Mouse (Mus musculus) frontal cortex, adult 2 months (tissue): ENCODE data around the gene F2rl3. TPM values are rescaled to one million over a fixed set of nuclear protein-coding genes. Genes with fewer than 3 reads are reported as not detected.

Experiments
- DNase-seq, 2 experiments: peaks; one replicate each; pipeline ENCODE4 v3.0.0; 2022; ENCODE audit warnings: low spot score in 1 of 2; ENCODE audit errors: extremely low spot score in 1 of 2
- polyA plus RNA-seq: library from polyadenylated mRNA; depleted of rRNA; stranded (reverse); fragments of >200 nt; gene quantifications from 2 replicates; pipeline ENCODE4 v1.2.3, GENCODE M21; 2012; rRNA removed

The F2rl3 gene
- polyA plus RNA-seq, 1 experiment, result 0.42 TPM

DNA sequence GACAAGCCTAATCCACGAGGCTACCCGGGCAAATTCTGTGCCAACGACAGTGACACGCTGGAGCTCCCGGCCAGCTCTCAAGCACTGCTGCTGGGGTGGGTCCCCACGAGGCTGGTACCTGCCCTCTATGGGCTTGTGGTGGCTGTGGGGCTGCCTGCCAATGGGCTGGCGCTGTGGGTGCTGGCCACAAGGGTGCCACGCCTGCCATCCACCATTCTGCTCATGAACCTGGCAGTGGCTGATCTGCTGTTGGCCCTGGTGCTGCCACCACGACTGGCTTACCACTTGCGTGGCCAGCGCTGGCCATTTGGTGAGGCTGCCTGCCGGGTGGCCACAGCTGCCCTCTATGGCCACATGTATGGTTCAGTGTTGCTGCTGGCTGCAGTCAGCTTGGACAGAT is 626 bp downstream of the F2rl3 start:
- no peak for DNase-seq

DNA sequence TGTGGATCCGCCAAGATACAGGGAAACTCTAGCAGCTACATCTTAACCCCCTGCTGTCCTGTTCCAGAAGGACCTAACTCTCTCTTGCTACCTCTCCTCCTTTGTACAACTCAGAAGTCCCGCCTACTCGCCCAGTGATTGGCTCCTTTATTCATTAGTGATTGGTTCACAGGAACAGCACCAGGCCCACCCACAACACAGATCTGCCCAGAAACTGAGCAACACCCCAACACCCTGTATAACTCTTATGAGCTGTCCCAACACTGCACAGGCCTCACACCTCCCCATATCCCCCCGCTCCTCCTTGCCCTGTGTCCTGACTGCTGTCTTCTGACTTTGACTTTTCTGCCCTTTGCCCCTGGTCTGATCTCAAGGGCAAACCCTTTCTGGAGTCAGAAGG is 4.0 kb downstream of the F2rl3 start:
- DNase-seq, result no peak

DNA sequence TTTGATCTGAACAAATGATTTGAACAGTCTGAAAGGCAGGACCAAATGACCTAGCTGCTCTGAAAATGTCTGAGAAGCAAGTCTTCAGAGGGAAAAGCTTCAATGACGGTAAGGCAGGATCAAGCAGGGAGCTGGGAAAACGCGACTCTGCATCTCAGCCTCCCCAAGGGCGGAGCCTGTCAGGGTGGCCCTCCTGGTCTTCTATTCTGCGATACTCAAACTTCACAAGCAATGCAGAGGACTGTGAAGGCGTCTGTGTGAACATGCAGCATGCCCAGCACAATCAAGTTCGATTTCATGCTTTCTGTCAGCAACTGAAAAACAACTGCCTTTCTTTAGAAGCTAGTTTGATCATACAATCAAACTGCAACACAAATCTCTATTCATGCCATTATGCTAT is 5.1 kb downstream of the F2rl3 start:
- no peak for DNase-seq

DNA sequence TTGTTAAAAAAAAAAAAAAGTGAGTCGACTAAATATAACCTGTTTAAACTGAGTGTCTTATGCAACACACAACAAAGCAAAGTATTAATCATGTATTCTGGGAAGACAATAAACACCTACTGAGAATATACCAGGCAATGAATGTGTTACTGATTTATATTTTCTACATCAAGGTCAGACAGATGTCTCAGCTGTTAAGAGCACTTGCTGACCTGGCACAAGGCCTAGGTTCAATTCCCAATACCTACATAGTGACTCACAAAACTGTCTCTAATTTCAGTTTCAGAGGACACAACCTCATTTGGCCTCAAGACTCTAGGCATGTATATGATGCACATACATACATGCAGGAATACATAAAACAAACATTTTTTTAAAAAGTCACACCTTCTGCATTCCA is 16.1 kb downstream of the F2rl3 start:
- no peak for DNase-seq

DNA sequence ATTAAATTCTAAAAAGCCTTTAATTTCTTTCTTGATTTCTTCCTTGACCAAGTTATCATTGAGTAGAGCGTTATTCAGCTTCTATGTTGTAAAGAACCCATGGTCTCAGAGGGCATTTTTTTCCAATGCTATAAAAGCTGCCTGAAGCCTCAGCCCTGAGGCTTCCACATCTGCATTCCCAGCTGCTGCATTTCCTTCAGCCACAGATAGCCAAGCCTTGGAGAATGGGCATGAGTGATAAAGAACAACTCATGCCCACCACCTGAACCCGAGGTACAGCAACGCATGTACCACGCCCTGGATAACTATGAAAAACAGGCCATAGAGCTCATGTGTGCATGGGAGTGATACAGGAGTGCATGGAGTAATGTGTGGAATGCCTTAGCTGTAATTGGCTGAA is 19.0 kb downstream of the F2rl3 start:
- DNase-seq, result no peak

DNA sequence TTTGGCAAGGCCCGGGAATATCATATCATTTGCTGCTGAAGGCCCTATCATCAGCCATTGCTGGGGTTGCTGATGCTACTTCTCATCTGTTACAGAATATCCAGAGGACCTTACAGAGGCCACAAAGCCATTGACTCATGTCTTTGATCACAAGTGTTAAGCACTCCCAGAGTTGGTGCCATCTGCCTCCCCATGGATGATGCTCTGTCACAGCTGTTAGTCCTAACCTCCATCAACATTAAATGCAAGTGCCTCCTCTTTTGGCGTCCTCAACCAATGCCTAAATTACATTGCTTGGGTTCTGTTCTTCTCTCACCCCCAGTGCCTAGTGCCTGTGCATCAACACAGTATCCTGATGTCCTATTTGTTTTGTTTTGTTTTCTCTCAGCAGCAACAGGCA is 39.9 kb downstream of the F2rl3 start:
- no peak for DNase-seq

DNA sequence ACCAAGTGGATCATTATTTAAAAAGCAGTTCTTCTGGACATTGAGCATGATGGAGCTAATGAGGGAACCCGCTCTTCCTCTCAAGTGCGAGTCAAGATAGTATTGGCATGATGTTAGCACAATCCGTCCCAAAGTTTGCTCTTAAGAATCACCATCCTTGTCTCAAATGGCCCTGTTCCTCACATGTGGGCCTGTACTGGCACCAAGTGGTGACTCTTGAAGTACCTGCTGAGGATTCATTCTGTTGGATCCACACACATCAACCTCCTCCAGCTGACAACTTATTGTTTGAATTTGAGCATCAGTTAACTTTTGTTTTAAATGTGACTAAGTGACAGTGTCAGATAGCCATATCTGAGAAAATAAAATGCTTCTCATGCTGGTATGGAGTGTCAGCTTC is 51.0 kb downstream of the F2rl3 start:
- DNase-seq, result no peak

Other genes with a start within 250 kb of the F2rl3 start
- 7.9 and 9.0 TPM in 2 replicates for gene Med26, start 213.6 kb upstream of the F2rl3 start, polyA plus RNA-seq
- gene Smim7, start 190.8 kb upstream of the F2rl3 start, polyA plus RNA-seq, result 79.4 and 83.3 TPM in 2 replicates
- gene Tmem38a, start 189.8 kb upstream of the F2rl3 start, polyA plus RNA-seq, result 141 TPM in 2 replicates
- gene Nwd1, start 115.2 kb upstream of the F2rl3 start, polyA plus RNA-seq, result 23.8 and 26.4 TPM in 2 replicates
- gene Sin3b, start 38.6 kb upstream of the F2rl3 start, polyA plus RNA-seq, result 134 and 150 TPM in 2 replicates